Mouse (Mus musculus) neural tube, embryonic 12.5 days (tissue): ENCODE results near the gene Zfp983. TPM values are rescaled to one million over a fixed set of nuclear protein-coding genes. Genes with fewer than 3 reads are reported as not detected.

Source experiments
- ATAC-seq: fragments of 200-750 bp; cut with Nextera tagmentation; 2 replicates; pipeline ENCODE4 v1.8.0; 2017; ENCODE audit warnings: low read depth, mild to moderate bottlenecking, moderate TSS enrichment, moderate library complexity; ENCODE audit not compliant: low FRiP score
- H3K27ac ChIP-seq: fragments of 300-500 bp; sonication (generic); 2 replicates; pipeline ENCODE4 v1.5.1; 2016
- H3K27me3 ChIP-seq: fragments of 300-500 bp; sonication (generic); replicated peaks from 2 replicates; pipeline ENCODE4 v1.6.1; 2016; ENCODE audit warnings: mild to moderate bottlenecking
- H3K36me3 ChIP-seq: fragments of 300-500 bp; sonication (generic); 2 replicates; pipeline ENCODE4 v1.6.1; 2016; ENCODE audit warnings: mild to moderate bottlenecking
- H3K4me1 ChIP-seq: fragments of 300-500 bp; sonication (generic); 2 replicates; pipeline ENCODE4 v1.6.1; 2016
- H3K4me2 ChIP-seq: fragments of 300-500 bp; sonication (generic); replicated peaks from 2 replicates; pipeline ENCODE4 v1.6.1; 2016; ENCODE audit warnings: mild to moderate bottlenecking
- H3K4me3 ChIP-seq: fragments of 300-500 bp; sonication (generic); 2 replicates; pipeline ENCODE4 v1.5.1; 2016
- H3K9ac ChIP-seq: fragments of 300-500 bp; sonication (generic); 2 replicates; pipeline ENCODE4 v1.6.1; 2016; ENCODE audit warnings: mild to moderate bottlenecking
- H3K9me3 ChIP-seq: fragments of 300-500 bp; sonication (generic); 2 replicates; pipeline ENCODE4 v1.6.1; 2016; ENCODE audit warnings: mild to moderate bottlenecking
- WGBS: fragments of 180-500 bp; shearing (Covaris S2); methylation state at CpG from one replicate; pipeline ENCODE4 v1.1.7; 2016; 5-methylcytosine and 5-hydroxymethylcytosine counted together
- polyA plus RNA-seq: library from polyadenylated mRNA; unstranded; fragments of >200 nt; fragmentation: Nextera tagmentation; extraction: Ambion mirVana; gene quantifications from 2 replicates; pipeline ENCODE4 v1.2.1, GENCODE M21; 2016

Gene Zfp983
- polyA plus RNA-seq, 1 experiment from 2014 or later, result 9.2 TPM

DNA sequence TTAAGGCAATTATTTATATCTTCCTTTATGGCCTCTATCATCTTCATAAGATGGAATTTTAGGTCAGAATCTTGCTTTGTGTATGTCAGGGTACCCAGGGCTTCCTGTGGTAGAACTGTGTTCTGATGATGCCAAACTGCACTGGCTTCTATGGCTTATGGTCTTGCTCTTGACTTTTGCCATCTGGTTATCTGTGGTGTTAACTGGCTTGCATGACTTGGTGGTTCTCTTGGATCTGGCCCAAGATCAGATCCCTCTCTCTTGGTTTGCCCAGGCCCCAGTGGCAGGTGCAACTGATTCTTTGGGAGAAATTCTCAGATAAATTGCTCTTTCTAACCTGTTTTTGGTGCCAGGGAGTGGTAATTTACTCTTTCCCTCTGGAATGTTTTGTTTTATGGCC lies 45.6 kb downstream of the Zfp983 start:
- no peak overlapping the region for H3K4me2 ChIP-seq
- H3K9me3 ChIP-seq, result no peaks in the 10 kb centered on the region
- H3K9ac ChIP-seq, result no peak overlapping the region
- H3K36me3 ChIP-seq, result peaks cover 15% of the 10 kb centered on the region
- no peak overlapping the region for H3K27ac ChIP-seq
- H3K4me1 ChIP-seq, result no peaks in the 10 kb centered on the region
- no peaks in the 10 kb centered on the region for H3K27me3 ChIP-seq
- no peak overlapping the region for H3K4me3 ChIP-seq
- no peak for ATAC-seq

DNA sequence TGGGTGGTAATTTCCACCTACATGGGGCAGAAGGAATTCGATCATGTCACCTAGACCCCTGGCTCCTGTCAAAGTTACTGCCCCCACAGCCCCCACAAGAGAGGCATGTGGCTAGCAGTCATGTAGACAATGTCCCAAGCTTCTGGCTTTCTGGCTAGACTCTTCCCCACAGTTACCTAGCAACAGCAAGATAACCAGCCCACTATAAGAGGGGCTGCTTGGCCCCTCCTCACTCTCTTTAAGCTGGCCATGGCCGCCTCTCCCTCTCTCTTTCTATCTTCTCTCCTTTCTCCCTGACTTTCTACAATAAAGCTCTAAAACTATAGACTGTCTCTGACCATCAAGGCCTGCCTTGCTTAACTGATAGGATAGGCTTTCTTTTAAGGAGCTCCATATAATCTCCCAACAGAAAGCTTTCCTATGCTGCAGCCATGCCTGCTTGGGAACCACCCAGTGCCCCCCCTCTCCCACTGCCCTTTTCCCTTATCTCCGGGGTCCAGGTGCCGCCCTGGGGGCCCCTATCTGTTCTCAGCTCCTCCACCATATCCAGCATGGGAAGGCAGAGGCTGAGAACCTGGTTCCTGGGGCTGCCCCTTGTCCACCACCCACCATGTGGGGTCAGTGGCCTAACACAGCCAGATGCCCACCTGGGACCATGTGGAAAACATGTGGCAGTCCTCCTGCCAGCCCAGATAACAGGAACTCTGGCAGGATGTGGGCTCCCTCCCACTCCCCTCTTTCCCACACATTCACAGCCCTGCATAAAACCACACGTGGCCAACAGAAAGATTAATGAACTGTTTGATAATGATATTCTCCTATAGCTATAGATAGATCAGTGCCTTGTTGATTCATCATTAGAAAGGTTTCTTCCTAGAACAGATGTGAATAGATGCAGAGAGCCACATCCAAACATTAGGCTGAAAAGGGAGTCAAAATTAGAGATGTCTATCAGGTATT lies 52.1 kb downstream of the Zfp983 start:
- no peak overlapping the region for H3K27ac ChIP-seq
- no peak overlapping the region for H3K4me3 ChIP-seq

DNA sequence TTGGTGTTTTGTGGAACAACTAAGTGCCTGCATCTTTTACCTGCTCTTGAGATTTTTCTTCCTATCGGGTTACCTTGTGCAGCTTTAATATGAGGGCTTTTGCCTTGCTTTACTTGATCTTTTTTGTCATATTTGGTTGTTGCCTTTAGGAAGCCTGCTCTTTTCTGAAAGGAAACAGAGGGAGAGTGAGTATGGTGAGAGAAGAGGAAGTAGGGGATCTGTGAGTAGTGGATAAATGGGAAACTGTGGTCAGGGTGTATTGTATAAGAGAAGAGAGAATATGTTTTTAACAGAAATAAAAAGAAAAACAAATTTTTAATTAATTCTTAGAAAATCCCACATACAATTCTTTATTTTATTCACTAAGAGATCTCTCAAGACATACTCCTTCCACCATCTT lies 53.0 kb downstream of the Zfp983 start:
- no peaks in the 10 kb centered on the region for H3K9me3 ChIP-seq
- H3K27ac ChIP-seq, result no peak overlapping the region
- no peaks in the 10 kb centered on the region for H3K36me3 ChIP-seq
- no peak overlapping the region for H3K4me2 ChIP-seq
- no peak overlapping the region for H3K4me3 ChIP-seq
- WGBS, result 85% methylated on average over 1 of the region's 1 CpGs
- ATAC-seq, result no peak
- peaks cover 2% of the 10 kb centered on the region; the same call in 1 of the 2 replicates for H3K4me1 ChIP-seq
- H3K27me3 ChIP-seq, result no peaks in the 10 kb centered on the region
- no peak overlapping the region for H3K9ac ChIP-seq

More for the DNA sequence above, 52.1 kb downstream of the Zfp983 start:
- Histone ChIP-seq H3K9ac (no peak overlapping the region), H3K4me1 (no peaks in the 10 kb centered on the region), H3K9me3 (no peaks in the 10 kb centered on the region), H3K4me2 (no peak overlapping the region), H3K36me3 (no peaks in the 10 kb centered on the region), H3K27me3 (no peaks in the 10 kb centered on the region)
- 60% methylated on average over 5 of the region's 5 CpGs for WGBS
- ATAC-seq, result no peak

DNA sequence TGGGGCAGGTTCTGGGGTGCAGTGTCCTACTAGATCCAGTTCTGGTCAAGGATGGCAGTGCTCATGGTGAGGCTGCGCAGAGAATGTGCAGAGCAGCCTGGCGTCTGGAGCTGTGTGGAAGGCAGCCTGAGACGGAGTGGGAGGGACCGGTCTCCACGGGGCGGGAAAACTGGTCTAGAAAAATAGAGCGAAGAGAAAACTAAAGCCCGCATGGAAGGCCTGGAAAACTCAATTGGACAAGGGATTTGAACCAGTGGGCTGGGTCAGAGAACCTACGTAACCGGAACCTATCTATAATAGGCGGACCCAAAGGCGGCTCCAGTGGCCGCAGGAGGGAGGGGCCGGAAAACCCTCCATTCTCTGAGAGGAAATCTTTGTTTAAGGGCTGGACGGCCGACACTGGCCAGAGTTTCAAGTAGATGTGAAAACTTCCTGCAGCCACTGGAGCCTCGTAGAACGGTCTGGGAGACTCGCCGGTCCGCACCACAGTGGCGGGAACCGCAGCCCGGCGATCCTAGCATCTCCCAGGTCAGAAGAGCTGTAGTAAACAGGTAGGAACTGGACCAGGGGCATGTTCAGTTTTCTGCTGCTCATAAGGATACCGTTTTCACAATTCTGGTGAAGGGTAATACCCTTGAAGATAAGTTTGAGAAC lies 57.0 kb downstream of the Zfp983 start, which contains the start of gene Zfp760:
Gene Zfp760, plus strand, starts transcription at position 399 of the 654 bp plus-strand sequence.
- ATAC-seq, result peak; percentile 95
- Histone ChIP-seq H3K27me3 (no peaks in the 10 kb centered on the region), H3K9ac (peak within 1 kb of the TSS; percentile 67), H3K4me3 (peak within 1 kb of the TSS; percentile 60), H3K4me2 (peak within 1 kb of the TSS; percentile 61), H3K4me1 (peaks cover 8% of the 10 kb centered on the region; the same call in 1 of the 2 replicates), H3K27ac (peak within 1 kb of the TSS; percentile 67), H3K36me3 (peaks cover 12% of the 10 kb centered on the region), H3K9me3 (no peaks in the 10 kb centered on the region)
- 6% methylated on average over 26 of the region's 26 CpGs for WGBS

DNA sequence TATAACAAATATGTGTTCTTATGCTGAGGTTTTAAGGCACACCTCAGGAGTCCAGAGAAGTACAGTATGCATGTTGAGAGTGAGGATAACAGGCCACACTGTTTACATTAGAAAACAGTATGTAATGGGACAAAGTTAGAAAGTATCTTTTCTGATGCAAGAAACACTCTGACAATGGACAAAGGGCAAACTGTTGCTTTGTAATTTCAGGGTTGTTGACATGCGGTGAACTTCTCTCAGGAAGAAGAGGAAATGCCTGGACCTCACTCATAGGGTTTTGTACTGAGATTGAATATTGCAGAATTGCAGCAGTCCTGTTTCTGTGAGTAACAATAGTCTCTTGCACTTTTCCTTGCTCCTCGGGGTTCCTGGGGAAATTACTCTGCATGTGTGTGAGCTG lies 58.0 kb downstream of the Zfp983 start:
- WGBS, result 45% methylated on average over 2 of the region's 2 CpGs
- Histone ChIP-seq H3K4me2 (peak overlapping the region; percentile 61), H3K27me3 (no peaks in the 10 kb centered on the region), H3K4me3 (peak overlapping the region; percentile 60), H3K9ac (peak overlapping the region; percentile 67), H3K4me1 (peaks cover 8% of the 10 kb centered on the region; the same call in 1 of the 2 replicates), H3K36me3 (peaks cover 16% of the 10 kb centered on the region), H3K9me3 (no peaks in the 10 kb centered on the region), H3K27ac (no peak overlapping the region)
- no peak for ATAC-seq

Other genes starting within 250 kb of the Zfp983 start
- 3.5 and 4.1 TPM in 2 replicates for gene Zfp54, start 227.4 kb upstream of the Zfp983 start, polyA plus RNA-seq
- 13.8 and 15.1 TPM in 2 replicates for gene Zfp51, start 200.2 kb upstream of the Zfp983 start, polyA plus RNA-seq
- gene Zfp53, start 161.6 kb upstream of the Zfp983 start, polyA plus RNA-seq, result 8.1 and 9.5 TPM in 2 replicates
- 1.6 and 1.9 TPM in 2 replicates for gene Zfp52, start 115.1 kb upstream of the Zfp983 start, polyA plus RNA-seq
- gene Zfp948, start 83.6 kb upstream of the Zfp983 start, polyA plus RNA-seq, result 14.1 and 16.3 TPM in 2 replicates
- 13.4 and 19.6 TPM in 2 replicates for gene Gm10226, start 41.2 kb downstream of the Zfp983 start, polyA plus RNA-seq
- gene Zfp760, start 57.1 kb downstream of the Zfp983 start, polyA plus RNA-seq, result 15.9 and 16.2 TPM in 2 replicates
- 9.9 and 10.6 TPM in 2 replicates for gene Zfp229, start 80.2 kb downstream of the Zfp983 start, polyA plus RNA-seq
- 3.5 and 4.0 TPM in 2 replicates for gene Zfp820, start 195.1 kb downstream of the Zfp983 start, polyA plus RNA-seq